Mouse (Mus musculus): ENCODE measurements around the gene Rhot2. TPM values are rescaled to one million over a fixed set of nuclear protein-coding genes. Genes with fewer than 3 reads are reported as not detected.
A peak's percentile ranks its signal among the peaks of the same experiment; 100 is the strongest.

Rhot2 gene
- total and polyA plus RNA-seq, 3 experiments = 16.2 to 33.8 (median 17.3) TPM

- Histone ChIP-seq H3K4me3 (replicated peaks in 1 of 3; ENCODE audit: low read depth in 2 of 3, low read length in 2 of 3, poor library complexity in 1 of 3) (peak overlapping the region in 2 of 3 experiments; percentile 49 to 51), H3K36me3 (replicated peaks in 1 of 2; ENCODE audit: control insufficient read depth in 1 of 2, insufficient read depth in 1 of 2, low read length in 1 of 2) (no peaks in the 10 kb centered on the region), H3K9ac (ENCODE audit: insufficient read depth, low read depth) (no peak overlapping the region), H3K79me2 (replicated peaks; ENCODE audit: control insufficient read depth, extremely low read depth, insufficient read depth, poor library complexity, severe bottlenecking) (no peaks in the 10 kb centered on the region), H3K4me2 (ENCODE audit: insufficient read depth, low read depth, poor library complexity, severe bottlenecking) (peak overlapping the region; percentile 79; the same call in 1 of the 2 replicates), H3K4me1 (ENCODE audit: control insufficient read depth in 1 of 2, insufficient read depth in 2 of 2) (peaks cover 4 to 21% of the 10 kb centered on the region in 2 experiments; a peak in 3 of 4 replicates), H3K27ac (ENCODE audit: insufficient read depth, low read depth) (no peak overlapping the region), H3K27me3 (replicated peaks) (peaks cover 57% of the 10 kb centered on the region), H3K9me3 (replicated peaks; ENCODE audit: low read length) (no peaks in the 10 kb centered on the region)
- TF ChIP-seq UBTF (IDR thresholded peaks at IDR 0.05; ENCODE audit: low read depth, low read length) (0 out of 2 replicates have a peak, but pooled peaks have one; percentile 8), CHD1 (IDR thresholded peaks at IDR 0.05; ENCODE audit: low read depth, low read length) (no peak), USF2 (conservative IDR thresholded peaks at IDR 0.05; ENCODE audit: low read depth, low read length) (no peak), CHD2 (IDR thresholded peaks at IDR 0.05; ENCODE audit: low read length) (no peak), ELF1 (IDR thresholded peaks at IDR 0.05; ENCODE audit: low read depth, low read length) (no peak)
- dilution Hi-C loops (cut with MboI; ENCODE audit: extremely low pct_ligation_motif_present, extremely low pct_unique_long_range_greater_than_20kb, low sequenced_read_pairs) = no loop called here
- no peak for DNase-seq (ENCODE audit: extremely low read depth)
- in situ Hi-C loops (cut with MboI; ENCODE audit: low pct_ligation_motif_present, low pct_unique_long_range_greater_than_20kb, low sequenced_read_pairs) = no loop called here
These were observed 22.8 kb upstream of the Rhot2 start for GRCm38 (mm10) chr17:25867509-25867835.

- Histone ChIP-seq H3K9me3 (replicated peaks; ENCODE audit: low read length) (no peaks in the 10 kb centered on the region), H3K4me1 (ENCODE audit: control insufficient read depth in 1 of 2, insufficient read depth in 2 of 2) (peaks cover 4 to 28% of the 10 kb centered on the region in 2 experiments; a peak in 3 of 4 replicates), H3K27ac (ENCODE audit: insufficient read depth, low read depth) (no peak overlapping the region), H3K36me3 (replicated peaks in 1 of 2; ENCODE audit: control insufficient read depth in 1 of 2, insufficient read depth in 1 of 2, low read length in 1 of 2) (no peaks in the 10 kb centered on the region), H3K27me3 (replicated peaks) (peaks cover 50% of the 10 kb centered on the region), H3K4me3 (replicated peaks in 1 of 3; ENCODE audit: low read depth in 2 of 3, low read length in 2 of 3, poor library complexity in 1 of 3) (no peak overlapping the region), H3K79me2 (replicated peaks; ENCODE audit: control insufficient read depth, extremely low read depth, insufficient read depth, poor library complexity, severe bottlenecking) (no peaks in the 10 kb centered on the region), H3K9ac (ENCODE audit: insufficient read depth, low read depth) (no peak overlapping the region), H3K4me2 (ENCODE audit: insufficient read depth, low read depth, poor library complexity, severe bottlenecking) (no peak overlapping the region)
- in situ Hi-C loops (cut with MboI; ENCODE audit: low pct_ligation_motif_present, low pct_unique_long_range_greater_than_20kb, low sequenced_read_pairs) = no loop called here
- dilution Hi-C loops (cut with MboI; ENCODE audit: extremely low pct_ligation_motif_present, extremely low pct_unique_long_range_greater_than_20kb, low sequenced_read_pairs) = no loop called here
- no peak for TF ChIP-seq MYC (IDR thresholded peaks at IDR 0.05; ENCODE audit: low read depth, low read length)
- DNase-seq (ENCODE audit: extremely low read depth) = no peak
These were observed 21.5 kb upstream of the Rhot2 start for GRCm38 (mm10) chr17:25866172-25866571.

- TF ChIP-seq USF1 (IDR thresholded peaks at IDR 0.05; ENCODE audit: low read depth, low read length) = no peak
- no peak for TF ChIP-seq TCF12 (IDR thresholded peaks at IDR 0.05; ENCODE audit: low read depth, low read length)
- no peak for TF ChIP-seq ZNF384 (IDR thresholded peaks at IDR 0.05; ENCODE audit: low read depth, low read length)
- no peak for TF ChIP-seq PAX5 (IDR thresholded peaks at IDR 0.05; ENCODE audit: low read length)
- no peak for TF ChIP-seq MXI1 (IDR thresholded peaks at IDR 0.05; ENCODE audit: low read depth, low read length)
- TF ChIP-seq CTCF (conservative IDR thresholded peaks at IDR 0.05 in 1 of 2, IDR thresholded peaks at IDR 0.05 in 1 of 2; ENCODE audit: low read depth in 2 of 2, low read length in 2 of 2) = no peak
- no peak for DNase-seq (ENCODE audit: extremely low read depth)
- dilution Hi-C loops (cut with MboI; ENCODE audit: extremely low pct_ligation_motif_present, extremely low pct_unique_long_range_greater_than_20kb, low sequenced_read_pairs) = no loop called here
- Histone ChIP-seq H3K36me3 (replicated peaks in 1 of 2; ENCODE audit: control insufficient read depth in 1 of 2, insufficient read depth in 1 of 2, low read length in 1 of 2) (no peaks in the 10 kb centered on the region), H3K4me1 (ENCODE audit: control insufficient read depth in 1 of 2, insufficient read depth in 2 of 2) (peaks cover 9 to 34% of the 10 kb centered on the region in 2 experiments), H3K4me2 (ENCODE audit: insufficient read depth, low read depth, poor library complexity, severe bottlenecking) (no peak overlapping the region), H3K27me3 (replicated peaks) (peaks cover 47% of the 10 kb centered on the region), H3K9ac (ENCODE audit: insufficient read depth, low read depth) (no peak overlapping the region), H3K27ac (ENCODE audit: insufficient read depth, low read depth) (no peak overlapping the region), H3K79me2 (replicated peaks; ENCODE audit: control insufficient read depth, extremely low read depth, insufficient read depth, poor library complexity, severe bottlenecking) (no peaks in the 10 kb centered on the region), H3K9me3 (replicated peaks; ENCODE audit: low read length) (no peaks in the 10 kb centered on the region), H3K4me3 (replicated peaks in 1 of 3; ENCODE audit: low read depth in 2 of 3, low read length in 2 of 3, poor library complexity in 1 of 3) (no peak overlapping the region)
- in situ Hi-C loops (cut with MboI; ENCODE audit: low pct_ligation_motif_present, low pct_unique_long_range_greater_than_20kb, low sequenced_read_pairs) = no loop called here
These were observed 20.6 kb upstream of the Rhot2 start for GRCm38 (mm10) chr17:25865288-25865687.
